Mouse (Mus musculus): Measurements from ENCODE around the gene Pcdh7. TPM values are rescaled to one million over a fixed set of nuclear protein-coding genes. Genes with fewer than 3 reads are reported as not detected.
A peak's percentile ranks its signal among the peaks of the same experiment; 100 is the strongest.

Pcdh7 gene
- total RNA-seq (2014; fragmentation: Nextera tagmentation) = 5.7 and 10.0 TPM in 2 replicates
- total RNA-seq (2017) = 8.5 and 12.4 TPM in 2 replicates

- 0 out of 2 replicates have a peak, but pooled peaks have one; percentile 1 for ATAC-seq (replicated peaks; ENCODE audit: low FRiP score, low TSS enrichment, poor library complexity, severe bottlenecking)
Measured at GRCm38 (mm10) chr5:57717906-57718875, at the start of gene Pcdh7. Gene Pcdh7 (plus strand): TSS chr5:57717967.

GRCm38 (mm10) chr5:57676970-57677369, 40.8 kb upstream of the Pcdh7 start:
- peak; percentile 97 for ATAC-seq (replicated peaks; ENCODE audit: low FRiP score, low TSS enrichment, poor library complexity, severe bottlenecking)

GRCm38 (mm10) chr5:57708396-57708795, 9.4 kb upstream of the Pcdh7 start:
- no peak for ATAC-seq (replicated peaks; ENCODE audit: low FRiP score, low TSS enrichment, poor library complexity, severe bottlenecking)

DNA sequence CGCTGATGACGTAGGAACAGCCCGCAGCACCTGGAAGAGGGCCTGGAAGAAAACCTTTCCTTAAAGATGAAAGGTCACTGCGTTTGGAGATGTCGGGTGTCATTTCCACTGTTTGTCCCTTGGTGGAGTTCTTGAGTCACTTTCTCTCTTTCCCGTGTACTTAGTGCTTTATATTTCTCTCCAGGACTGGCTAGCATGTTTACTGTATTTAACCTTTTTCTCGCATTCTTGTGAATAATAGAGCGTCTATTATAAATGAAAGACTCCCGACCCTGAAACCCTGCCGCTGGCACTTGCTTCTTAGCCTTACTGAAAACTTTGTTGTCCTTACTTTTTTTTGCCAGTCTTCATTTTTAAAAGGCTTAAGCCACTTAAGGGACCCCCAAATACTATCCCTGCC, 3.8 kb upstream of the Pcdh7 start:
- ATAC-seq (replicated peaks; ENCODE audit: low FRiP score, low TSS enrichment, poor library complexity, severe bottlenecking) = peak; percentile 36

DNA sequence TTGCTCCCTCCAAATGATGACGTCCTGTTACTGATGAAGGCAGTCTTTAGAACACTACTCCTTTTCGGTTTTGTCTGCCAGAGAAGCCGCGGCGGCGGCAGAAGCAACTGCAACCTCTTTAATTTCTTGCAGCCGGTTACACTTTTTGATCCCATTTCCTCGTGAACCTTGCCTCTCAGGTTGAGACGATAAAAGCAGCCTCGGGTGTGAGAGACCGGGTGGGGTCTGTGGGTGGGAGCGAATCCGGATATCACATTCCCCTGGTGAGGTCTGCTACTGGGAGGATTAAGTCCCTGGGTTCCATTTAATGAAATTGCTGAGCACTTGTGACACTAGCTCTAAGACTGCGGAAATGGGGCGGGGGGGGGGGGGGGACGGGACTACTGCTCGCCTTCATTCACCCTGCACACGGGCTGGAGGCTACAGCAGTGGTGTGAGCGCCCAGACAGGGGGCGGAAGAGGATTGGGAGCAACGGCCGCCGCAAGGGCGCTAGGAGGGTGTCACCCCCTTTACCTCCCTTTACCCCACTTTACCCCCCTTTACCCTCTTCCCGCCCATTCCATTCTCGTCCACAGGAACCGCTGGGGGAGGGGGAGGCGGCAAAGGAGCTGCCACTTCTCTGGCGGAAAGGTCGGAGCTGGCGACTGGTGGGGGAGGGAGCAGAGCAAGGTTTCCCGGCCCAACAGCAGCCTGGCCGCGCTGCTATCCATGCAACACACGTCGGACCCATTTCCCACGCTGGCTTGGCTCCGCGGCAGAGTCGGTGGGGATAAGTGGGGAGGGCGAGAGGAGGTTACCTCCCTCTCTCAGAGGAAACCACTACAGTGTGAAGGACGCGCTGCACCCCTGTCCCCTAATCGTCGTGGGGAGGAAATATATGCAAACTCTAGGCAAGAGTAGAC, 2.9 kb upstream of the Pcdh7 start:
- peak; percentile 23 for ATAC-seq (replicated peaks; ENCODE audit: low FRiP score, low TSS enrichment, poor library complexity, severe bottlenecking)

DNA sequence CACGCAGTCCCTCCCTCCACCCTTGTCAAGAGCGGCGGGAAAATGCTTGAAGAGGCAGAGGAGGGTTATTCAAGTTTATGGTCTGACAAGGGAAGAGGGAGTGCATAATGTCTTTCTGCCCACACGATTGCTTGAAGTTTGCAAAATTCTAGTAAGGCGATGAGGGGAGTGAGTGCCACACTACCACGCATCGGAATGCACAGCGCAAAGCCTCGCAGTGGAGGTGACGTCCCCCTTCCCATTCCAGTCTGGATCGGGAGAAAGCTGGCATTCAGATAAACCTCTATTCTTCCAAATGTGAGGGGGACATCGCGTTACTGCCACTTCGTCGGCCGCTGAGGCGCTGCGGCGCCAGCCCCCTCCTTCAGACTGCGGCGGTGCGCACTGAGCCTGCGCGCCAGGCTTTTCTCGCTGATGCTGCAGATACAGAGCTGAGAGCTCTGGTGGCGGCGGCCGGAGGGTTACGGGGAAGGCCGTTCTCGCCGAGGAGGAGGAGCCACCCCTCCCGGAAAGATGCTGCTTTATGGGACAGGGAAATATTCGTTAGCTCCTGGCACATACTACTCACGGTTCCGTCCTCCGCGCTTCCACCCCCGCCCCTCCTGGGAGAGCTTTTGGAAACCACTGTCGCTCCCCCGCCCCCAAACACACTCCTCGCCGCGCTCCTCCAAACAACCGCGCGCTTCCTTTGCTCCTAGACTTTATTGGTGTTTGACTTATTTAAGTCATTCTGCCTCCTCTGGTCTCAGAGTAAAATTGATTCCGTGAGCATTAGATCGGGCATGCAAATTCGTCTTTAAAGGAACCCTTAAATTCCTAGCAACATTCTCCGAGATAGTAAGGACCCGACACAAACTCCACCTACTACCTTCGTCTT, 2.0 kb upstream of the Pcdh7 start:
- ATAC-seq (replicated peaks; ENCODE audit: low FRiP score, low TSS enrichment, poor library complexity, severe bottlenecking) = peak; percentile 59

GRCm38 (mm10) chr5:57716421-57717237, 1.1 kb upstream of the Pcdh7 start:
- no peak for ATAC-seq (replicated peaks; ENCODE audit: low FRiP score, low TSS enrichment, poor library complexity, severe bottlenecking)

DNA sequence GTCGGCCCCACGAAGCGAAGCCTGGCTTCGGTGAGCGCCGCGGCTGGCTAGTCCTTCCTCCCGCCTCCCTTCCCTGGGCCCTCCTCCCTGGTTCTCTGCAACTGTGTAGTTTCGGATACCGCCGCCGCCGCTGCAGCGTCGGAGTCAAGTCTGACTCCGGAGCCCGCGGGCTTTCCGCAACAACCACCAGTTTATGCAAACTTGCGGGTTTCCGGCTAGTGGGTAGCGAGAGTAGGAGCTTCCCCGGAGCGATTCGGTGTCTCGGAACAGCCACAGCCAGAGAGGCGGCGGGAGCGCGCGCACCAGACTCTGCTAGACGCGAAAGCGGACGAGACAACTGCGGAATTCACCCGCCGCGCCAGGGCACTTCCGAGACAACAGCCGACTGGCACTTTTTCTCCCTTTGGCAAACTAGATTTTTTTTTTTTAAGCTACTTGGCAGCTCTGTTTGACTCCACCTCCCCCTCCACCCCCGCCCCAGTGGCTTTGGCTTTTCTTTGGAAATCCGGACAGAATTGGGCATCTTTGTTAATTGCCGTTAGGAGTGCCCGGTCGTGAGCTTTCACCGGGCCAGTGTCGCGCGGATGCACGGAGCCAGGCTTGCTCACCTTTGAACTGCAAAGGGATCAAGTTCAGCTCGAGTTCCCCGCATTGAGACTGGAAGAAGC, 395 bp upstream of the Pcdh7 start:
- ATAC-seq (replicated peaks; ENCODE audit: low FRiP score, low TSS enrichment, poor library complexity, severe bottlenecking) = peak; percentile 20

GRCm38 (mm10) chr5:57718876-57719593, 1.3 kb downstream of the Pcdh7 start:
- ATAC-seq (replicated peaks; ENCODE audit: low FRiP score, low TSS enrichment, poor library complexity, severe bottlenecking) = no peak

GRCm38 (mm10) chr5:57719594-57720185, 1.9 kb downstream of the Pcdh7 start:
- no peak for ATAC-seq (replicated peaks; ENCODE audit: low FRiP score, low TSS enrichment, poor library complexity, severe bottlenecking)

GRCm38 (mm10) chr5:57720206-57720880, 2.6 kb downstream of the Pcdh7 start:
- no peak for ATAC-seq (replicated peaks; ENCODE audit: low FRiP score, low TSS enrichment, poor library complexity, severe bottlenecking)

GRCm38 (mm10) chr5:57721148-57721712, 3.5 kb downstream of the Pcdh7 start:
- ATAC-seq (replicated peaks; ENCODE audit: low FRiP score, low TSS enrichment, poor library complexity, severe bottlenecking) = no peak

GRCm38 (mm10) chr5:57721927-57722326, 4.2 kb downstream of the Pcdh7 start:
- ATAC-seq (replicated peaks; ENCODE audit: low FRiP score, low TSS enrichment, poor library complexity, severe bottlenecking) = no peak

- no peak for ATAC-seq (replicated peaks; ENCODE audit: low FRiP score, low TSS enrichment, poor library complexity, severe bottlenecking)
Measured at GRCm38 (mm10) chr5:57733451-57733850, 15.7 kb downstream of the Pcdh7 start.

DNA sequence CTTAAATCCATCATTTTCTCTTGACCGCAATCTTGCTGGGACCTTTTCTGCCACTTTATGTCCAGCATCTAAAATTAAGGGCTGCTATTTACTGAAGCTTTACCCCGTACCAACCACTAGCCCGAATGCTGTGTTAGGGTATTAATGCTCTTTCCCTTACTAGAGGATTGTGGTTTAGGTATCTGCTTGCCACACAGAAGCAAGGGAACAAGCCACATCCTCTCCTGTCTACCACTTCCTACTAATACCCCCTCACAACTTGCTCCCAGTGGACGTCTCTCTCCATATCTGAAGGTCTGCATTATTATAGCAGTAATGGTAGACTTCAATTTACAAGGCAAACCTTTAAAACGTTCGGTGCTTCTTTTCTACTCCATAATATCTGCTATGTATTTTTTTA, 18.0 kb downstream of the Pcdh7 start:
- peak; percentile 78 for ATAC-seq (replicated peaks; ENCODE audit: low FRiP score, low TSS enrichment, poor library complexity, severe bottlenecking)

DNA sequence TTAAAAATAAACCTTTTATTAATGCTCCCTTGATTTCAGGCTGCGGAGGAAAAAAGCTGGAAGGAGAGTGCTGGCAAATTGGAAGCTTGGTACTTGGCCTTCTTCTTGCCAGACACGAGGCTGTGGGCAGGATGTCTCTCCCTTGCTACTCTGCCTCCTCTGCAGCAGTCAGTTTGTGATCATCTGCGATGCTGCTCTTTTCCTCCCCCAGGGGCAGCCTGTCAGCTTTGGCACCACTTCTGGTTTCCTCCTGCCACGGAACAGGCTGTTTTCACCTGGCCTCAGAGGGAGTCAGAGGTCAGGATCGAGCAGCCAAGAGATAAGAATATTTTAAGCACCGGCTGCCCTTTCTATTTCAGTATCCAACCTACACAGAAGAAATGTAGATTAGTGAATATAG, 25.2 kb downstream of the Pcdh7 start:
- peak; percentile 92 for ATAC-seq (replicated peaks; ENCODE audit: low FRiP score, low TSS enrichment, poor library complexity, severe bottlenecking)

Measured in megakaryocyte-erythroid progenitor cell, adult 5-6 weeks (primary cell).